Mouse (Mus musculus) bone marrow macrophage, adult 2 months (primary cell): ENCODE measurements around the gene Gm35549. TPM values are rescaled to one million over a fixed set of nuclear protein-coding genes. Genes with fewer than 3 reads are reported as not detected.

Experiments used
- H3K27ac ChIP-seq: 2 replicates; pipeline ENCODE4 v1.5.1; 2012; ENCODE audit warnings: low read depth, low read length; ENCODE audit not compliant: insufficient read depth
- H3K4me1 ChIP-seq: 2 replicates; pipeline ENCODE4 v1.6.1; 2012; ENCODE audit warnings: low read length; ENCODE audit not compliant: control insufficient read depth, insufficient read depth
- H3K4me3 ChIP-seq: 2 replicates; pipeline ENCODE4 v1.5.1; 2012; ENCODE audit warnings: mild to moderate bottlenecking, low read length, moderate library complexity; ENCODE audit not compliant: insufficient read depth
- CTCF ChIP-seq: IDR thresholded peaks from 2 replicates; pipeline ENCODE4 v1.5.1; 2012; ENCODE audit warnings: low read depth, mild to moderate bottlenecking, low read length, moderate library complexity
- POLR2A ChIP-seq: IDR thresholded peaks from 2 replicates; pipeline ENCODE4 v1.6.1; 2012; ENCODE audit warnings: mild to moderate bottlenecking, low read depth, low read length, borderline replicate concordance
- polyA plus RNA-seq: library from polyadenylated mRNA; stranded (reverse); fragments of >200 nt; gene quantifications from 2 replicates; pipeline ENCODE4 v1.2.4, GENCODE M21; 2012; ENCODE audit not compliant: missing spikeins, insufficient read depth, insufficient read length

Gene Gm35549
- not detected in 2 replicates for polyA plus RNA-seq

DNA sequence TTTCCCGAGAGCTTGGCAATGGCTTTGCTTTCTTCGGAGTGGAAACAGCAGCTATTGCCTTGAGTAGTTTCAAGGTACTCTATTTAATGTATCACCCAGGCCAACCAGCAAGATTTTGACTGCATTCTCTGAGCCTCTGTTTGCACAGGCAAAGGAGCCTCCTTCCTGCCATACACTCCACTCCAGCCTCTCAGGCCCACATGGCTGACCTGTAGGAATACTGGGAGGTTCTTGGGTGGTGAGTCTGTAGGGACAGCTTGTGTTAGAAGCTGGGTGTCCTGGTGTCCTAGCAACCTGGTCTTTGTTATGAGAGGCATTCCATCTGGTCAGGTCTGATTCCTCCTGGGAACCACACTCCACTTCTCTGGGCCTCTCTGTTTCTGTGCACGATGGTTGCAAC is at the start of gene Gm35549:
Gene Gm35549, minus strand, starts transcription at position 276 of the 400 bp plus-strand sequence.
- Histone ChIP-seq H3K4me1 (no peaks in the 10 kb centered on the region), H3K4me3 (no peak within 1 kb of the TSS), H3K27ac (no peak within 1 kb of the TSS)
- TF ChIP-seq POLR2A = no peak
- TF ChIP-seq CTCF = no peak

DNA sequence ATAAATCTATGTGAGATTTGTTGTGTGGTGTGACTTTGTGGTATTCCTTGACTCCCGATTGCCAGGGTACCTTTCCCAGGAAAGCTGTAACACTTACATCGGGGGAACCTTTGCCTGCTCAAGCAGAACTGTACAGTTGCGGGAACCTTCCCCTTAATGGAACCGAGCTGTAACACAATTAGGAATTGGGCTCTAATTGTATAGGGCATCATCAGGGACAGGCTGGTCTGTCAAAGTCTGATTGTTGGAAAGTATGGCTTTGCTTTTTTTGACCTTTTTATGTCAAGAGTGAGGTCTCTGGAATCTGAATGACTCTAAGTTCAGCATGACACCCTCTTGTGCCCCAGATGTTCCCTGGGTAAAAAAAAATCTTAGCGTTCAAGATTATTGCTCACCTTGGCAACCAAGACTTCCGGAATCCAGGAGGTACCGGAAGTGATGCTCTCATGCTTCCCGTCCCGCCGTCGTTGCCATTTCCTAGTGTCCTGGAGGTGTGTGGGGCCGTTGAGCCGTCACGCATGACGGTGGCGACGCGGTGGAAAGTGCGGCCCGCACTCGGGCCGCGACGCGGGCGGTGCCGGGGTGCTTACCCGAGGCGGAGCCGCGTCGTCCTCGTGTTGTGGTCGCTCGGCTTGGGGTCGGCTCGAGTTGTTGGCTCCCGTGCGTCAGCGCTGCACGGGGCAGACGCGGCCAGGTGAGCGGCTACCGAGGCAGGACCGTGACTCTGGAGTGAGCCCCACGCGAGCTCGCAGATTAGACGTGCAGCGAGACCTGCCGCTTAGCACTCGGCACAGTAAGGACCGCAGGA is 42.7 kb upstream of the Gm35549 start:
- no peak overlapping the region for H3K27ac ChIP-seq
- peak overlapping the region; percentile 75 for H3K4me3 ChIP-seq
- H3K4me1 ChIP-seq = peaks cover 2% of the 10 kb centered on the region; the same call in 1 of the 2 replicates
- TF ChIP-seq POLR2A (no peak), CTCF (no peak)

DNA sequence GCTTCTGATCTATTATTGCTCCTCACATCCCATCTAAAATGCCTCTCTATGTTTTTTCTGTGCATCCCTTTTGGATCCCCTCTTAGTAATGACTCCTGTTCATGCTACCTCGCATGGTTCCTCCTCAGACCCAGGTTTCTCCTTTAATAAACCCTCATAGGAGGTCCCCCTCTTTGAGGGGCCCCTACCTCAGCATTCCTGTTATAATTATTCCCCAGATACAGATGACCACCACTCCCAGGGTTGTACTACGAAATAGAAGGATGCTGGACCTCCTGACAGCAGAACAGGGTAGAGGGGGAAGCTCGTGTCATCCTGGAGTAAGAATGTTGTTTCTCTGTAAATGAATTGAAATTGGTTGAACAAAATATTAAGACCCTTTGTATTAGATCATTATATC is 41.5 kb upstream of the Gm35549 start, which contains the start of gene Zkscan7:
Gene Zkscan7, plus strand, starts transcription at position 301 of the 400 bp plus-strand sequence.
- peak within 1 kb of the TSS; percentile 75 for H3K4me3 ChIP-seq
- H3K27ac ChIP-seq = no peak within 1 kb of the TSS
- H3K4me1 ChIP-seq = peaks cover 2% of the 10 kb centered on the region; the same call in 1 of the 2 replicates
- no peak for TF ChIP-seq CTCF
- no peak for TF ChIP-seq POLR2A

DNA sequence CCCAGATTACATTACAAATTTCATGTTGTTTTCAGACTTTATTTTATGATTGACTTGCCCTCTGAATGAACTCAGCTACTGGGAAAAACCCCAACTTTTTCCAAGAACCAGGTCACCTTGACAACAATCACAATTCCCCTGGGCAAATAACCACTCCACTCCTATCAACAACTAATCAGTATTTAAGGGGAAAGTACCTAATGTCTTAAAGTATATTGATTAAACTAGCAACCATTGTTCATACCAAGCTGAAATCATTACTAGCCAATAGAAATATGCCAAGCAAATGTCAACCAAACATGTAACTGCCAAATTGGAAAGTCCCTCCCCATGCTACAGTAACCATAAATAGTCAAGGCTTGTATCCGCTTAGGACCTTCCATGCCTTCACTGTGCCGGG is 31.3 kb upstream of the Gm35549 start:
- no peaks in the 10 kb centered on the region for H3K4me1 ChIP-seq
- no peak overlapping the region for H3K27ac ChIP-seq
- no peak for TF ChIP-seq CTCF
- no peak for TF ChIP-seq POLR2A
- H3K4me3 ChIP-seq = no peak overlapping the region

GRCm38 (mm10) chr9:122874653-122875052 is 30.8 kb upstream of the Gm35549 start:
- H3K4me3 ChIP-seq = no peak overlapping the region
- H3K27ac ChIP-seq = no peak overlapping the region
- H3K4me1 ChIP-seq = no peaks in the 10 kb centered on the region
- TF ChIP-seq POLR2A = no peak

- no peak overlapping the region for H3K27ac ChIP-seq
- no peak for TF ChIP-seq POLR2A
- no peak for TF ChIP-seq CTCF
Observed at GRCm38 (mm10) chr9:122872595-122872994, 28.8 kb upstream of the Gm35549 start.

DNA sequence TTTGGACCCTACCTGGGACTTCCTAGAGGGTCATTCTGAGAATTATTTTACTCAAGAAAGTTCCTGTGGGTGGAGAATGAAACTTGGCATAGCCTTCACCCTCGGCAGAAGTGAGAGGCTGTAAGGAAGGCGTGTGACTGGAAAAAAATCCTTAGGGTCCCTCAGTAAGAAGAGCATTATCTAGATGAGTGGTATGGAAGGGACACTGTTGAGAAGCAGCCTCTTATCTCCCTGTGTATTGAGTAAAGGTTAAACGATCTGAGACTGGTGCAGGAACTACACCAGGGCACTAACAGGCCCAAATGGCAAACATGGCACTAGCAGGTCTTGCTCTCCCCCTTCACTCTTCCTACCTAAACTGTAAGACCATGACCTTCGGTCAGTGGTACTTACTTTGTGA is 22.4 kb upstream of the Gm35549 start:
- Histone ChIP-seq H3K4me3 (0 out of 2 replicates have a peak overlapping the region, but pooled peaks have one; percentile 95), H3K27ac (no peak overlapping the region), H3K4me1 (peaks cover 10% of the 10 kb centered on the region)
- TF ChIP-seq POLR2A (no peak), CTCF (no peak)

More at GRCm38 (mm10) chr9:122872595-122872994, 28.8 kb upstream of the Gm35549 start:
- Histone ChIP-seq H3K4me1 (no peaks in the 10 kb centered on the region), H3K4me3 (no peak overlapping the region)

- Histone ChIP-seq H3K4me3 (peak within 1 kb of the TSS; percentile 95), H3K4me1 (peaks cover 13% of the 10 kb centered on the region), H3K27ac (peak within 1 kb of the TSS; percentile 59)
- TF ChIP-seq POLR2A (no peak), CTCF (no peak)
Observed at GRCm38 (mm10) chr9:122865697-122866166, 21.9 kb upstream of the Gm35549 start, which contains the start of gene Zfp445. Gene Zfp445, minus strand, starts transcription at chr9:122866006.

DNA sequence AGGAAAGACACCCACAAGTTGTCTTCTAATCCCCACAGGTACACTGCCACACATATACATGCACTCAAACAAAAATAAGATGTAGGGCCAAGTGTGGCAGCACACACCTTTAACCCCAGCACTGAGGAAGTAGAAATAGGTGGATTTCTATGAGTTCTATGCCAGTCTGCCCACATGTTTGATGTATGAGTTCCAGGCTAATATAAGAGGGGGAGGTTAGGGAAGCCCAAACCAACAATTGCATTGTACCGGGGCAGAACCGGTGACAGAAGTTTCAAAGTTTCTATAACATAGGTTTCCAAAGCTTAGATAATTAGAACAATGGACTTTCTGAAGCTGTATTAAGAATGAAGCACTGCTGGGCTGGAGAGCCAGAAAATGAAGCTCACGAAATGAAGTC is 21.0 kb upstream of the Gm35549 start:
- H3K4me1 ChIP-seq = peaks cover 15% of the 10 kb centered on the region
- no peak overlapping the region for H3K27ac ChIP-seq
- peak overlapping the region; percentile 43 for H3K4me3 ChIP-seq
- TF ChIP-seq POLR2A (no peak), CTCF (no peak)

- Histone ChIP-seq H3K4me3 (no peak overlapping the region), H3K4me1 (peaks cover 15% of the 10 kb centered on the region), H3K27ac (no peak overlapping the region)
- TF ChIP-seq CTCF (no peak), POLR2A (no peak)
Observed at GRCm38 (mm10) chr9:122863731-122864130, 19.9 kb upstream of the Gm35549 start.

DNA sequence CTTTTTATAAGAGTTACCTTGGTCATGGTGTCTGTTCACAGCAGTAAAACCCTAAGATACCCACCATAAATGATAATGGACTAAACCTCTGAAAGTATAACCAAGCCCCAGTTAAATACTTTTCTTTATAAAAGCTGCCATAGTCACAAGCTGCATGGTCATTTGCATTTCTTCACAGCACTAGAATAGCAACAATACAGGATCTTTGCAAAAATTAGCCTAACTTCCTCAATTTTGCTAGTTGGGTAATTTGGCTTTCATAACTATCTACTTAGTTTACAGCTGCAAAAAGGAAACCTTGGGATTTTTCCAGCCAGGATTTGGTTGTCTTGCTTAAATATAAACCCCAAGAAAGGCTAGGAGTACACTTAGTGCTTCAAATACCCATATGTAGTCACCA is 16.9 kb upstream of the Gm35549 start:
- H3K27ac ChIP-seq = peak overlapping the region; percentile 78
- H3K4me1 ChIP-seq = peaks cover 15% of the 10 kb centered on the region
- H3K4me3 ChIP-seq = no peak overlapping the region
- TF ChIP-seq POLR2A = no peak
